Mouse (Mus musculus) hindbrain, embryonic 10.5 days (tissue): ENCODE measurements around the gene Galnt4. TPM values are rescaled to one million over a fixed set of nuclear protein-coding genes. Genes with fewer than 3 reads are reported as not detected.
"Not testable (repeated sequence)": the region's sequence is repeated elsewhere in the genome, so short reads cannot be mapped to it uniquely, and the experiment has no call there.

Experiments
- DNase-seq: peaks from one replicate; pipeline ENCODE4 v3.0.0-alpha.2; 2017; ENCODE audit warnings: low spot score
- H3K27ac ChIP-seq: fragments of 300-500 bp; sonication (generic); 2 replicates; pipeline ENCODE4 v1.5.1; 2016; ENCODE audit warnings: mild to moderate bottlenecking, moderate library complexity
- H3K27me3 ChIP-seq: fragments of 300-500 bp; sonication (generic); 2 replicates; pipeline ENCODE4 v1.6.1; 2016; ENCODE audit warnings: mild to moderate bottlenecking; ENCODE audit not compliant: poor library complexity, insufficient read depth, severe bottlenecking
- H3K36me3 ChIP-seq: fragments of 300-500 bp; sonication (generic); 2 replicates; pipeline ENCODE4 v1.6.1; 2016; ENCODE audit warnings: mild to moderate bottlenecking, moderate library complexity
- H3K4me1 ChIP-seq: fragments of 300-500 bp; sonication (generic); replicated peaks from 2 replicates; pipeline ENCODE4 v1.6.1; 2016; ENCODE audit warnings: mild to moderate bottlenecking
- H3K4me3 ChIP-seq: fragments of 300-500 bp; sonication (generic); 2 replicates; pipeline ENCODE4 v1.5.1; 2016; ENCODE audit warnings: mild to moderate bottlenecking, moderate library complexity
- H3K9me3 ChIP-seq: fragments of 300-500 bp; sonication (generic); 2 replicates; pipeline ENCODE4 v1.6.1; 2016; ENCODE audit warnings: mild to moderate bottlenecking, moderate library complexity
- WGBS: fragments of 180-500 bp; shearing (Covaris S2); methylation state at CpG from one replicate; pipeline ENCODE4 v1.1.7; 2016; 5-methylcytosine and 5-hydroxymethylcytosine counted together
- polyA plus RNA-seq: library from polyadenylated mRNA; unstranded; fragments of >200 nt; fragmentation: Nextera tagmentation; extraction: Ambion mirVana; gene quantifications from 2 replicates; pipeline ENCODE4 v1.2.1, GENCODE M21; 2016

Galnt4 gene
- polyA plus RNA-seq, 1 experiment from 2014 or later = 3.5 TPM

- no peak overlapping the region for H3K4me3 ChIP-seq
- no peaks in the 10 kb centered on the region for H3K9me3 ChIP-seq
- DNase-seq = no peak
- no peak overlapping the region for H3K27ac ChIP-seq
- H3K36me3 ChIP-seq = peaks cover 47% of the 10 kb centered on the region
- H3K4me1 ChIP-seq = no peaks in the 10 kb centered on the region
- H3K27me3 ChIP-seq = no peaks in the 10 kb centered on the region
- WGBS = 90% methylated on average over 8 of the region's 8 CpGs
Measured at GRCm38 (mm10) chr10:99146596-99146995, 38.6 kb downstream of the Galnt4 start.

GRCm38 (mm10) chr10:99150016-99150415 is 42.1 kb downstream of the Galnt4 start:
- Histone ChIP-seq H3K4me3 (no peak overlapping the region), H3K27me3 (no peaks in the 10 kb centered on the region), H3K27ac (no peak overlapping the region), H3K9me3 (no peaks in the 10 kb centered on the region), H3K4me1 (no peaks in the 10 kb centered on the region), H3K36me3 (peaks cover 60% of the 10 kb centered on the region)
- WGBS = 92% methylated on average over 6 of the region's 6 CpGs
- DNase-seq = no peak

- Histone ChIP-seq H3K4me3 (no peak overlapping the region), H3K4me1 (no peaks in the 10 kb centered on the region), H3K36me3 (peaks cover 55% of the 10 kb centered on the region), H3K27ac (no peak overlapping the region), H3K27me3 (no peaks in the 10 kb centered on the region), H3K9me3 (no peaks in the 10 kb centered on the region)
- WGBS = 95% methylated on average over 1 of the region's 1 CpGs
- DNase-seq = no peak
Measured at GRCm38 (mm10) chr10:99151580-99151979, 43.6 kb downstream of the Galnt4 start.

GRCm38 (mm10) chr10:99152063-99152462 is 44.1 kb downstream of the Galnt4 start:
- Histone ChIP-seq H3K4me1 (no peaks in the 10 kb centered on the region), H3K9me3 (no peaks in the 10 kb centered on the region), H3K4me3 (no peak overlapping the region), H3K27me3 (no peaks in the 10 kb centered on the region), H3K36me3 (peaks cover 56% of the 10 kb centered on the region), H3K27ac (no peak overlapping the region)
- 96% methylated on average over 6 of the region's 6 CpGs for WGBS
- no peak for DNase-seq

- Histone ChIP-seq H3K9me3 (no peaks in the 10 kb centered on the region), H3K4me1 (no peaks in the 10 kb centered on the region), H3K27me3 (no peaks in the 10 kb centered on the region), H3K36me3 (peaks cover 58% of the 10 kb centered on the region), H3K4me3 (no peak overlapping the region), H3K27ac (no peak overlapping the region)
- no peak for DNase-seq
- 87% methylated on average over 8 of the region's 8 CpGs for WGBS
Measured at GRCm38 (mm10) chr10:99154635-99155034, 46.7 kb downstream of the Galnt4 start.

- Histone ChIP-seq H3K4me1 (no peaks in the 10 kb centered on the region), H3K36me3 (peaks cover 52% of the 10 kb centered on the region), H3K27me3 (no peaks in the 10 kb centered on the region), H3K9me3 (no peaks in the 10 kb centered on the region), H3K27ac (no peak overlapping the region), H3K4me3 (no peak overlapping the region)
- no peak for DNase-seq
- 94% methylated on average over 5 of the region's 5 CpGs for whole genome bisulfite sequencing
Measured at GRCm38 (mm10) chr10:99156808-99157207, 48.8 kb downstream of the Galnt4 start.

- H3K36me3 ChIP-seq = peaks cover 52% of the 10 kb centered on the region
- H3K9me3 ChIP-seq, H3K27ac ChIP-seq, H3K4me3 ChIP-seq, DNase-seq, H3K4me1 ChIP-seq, H3K27me3 ChIP-seq: not testable (repeated sequence)
- WGBS = 92% methylated on average over 10 of the region's 10 CpGs
Measured at GRCm38 (mm10) chr10:99157697-99158096, 49.7 kb downstream of the Galnt4 start.

- Histone ChIP-seq H3K9me3 (no peaks in the 10 kb centered on the region), H3K4me1 (peaks cover 18% of the 10 kb centered on the region; the same call in 1 of the 2 replicates), H3K36me3 (peaks cover 22% of the 10 kb centered on the region), H3K27me3 (no peaks in the 10 kb centered on the region), H3K4me3 (no peak overlapping the region), H3K27ac (peak overlapping the region; percentile 20; the same call in 1 of the 2 replicates)
- peak; percentile 42 for DNase-seq
- 38% methylated on average over 8 of the region's 8 CpGs for WGBS
Measured at GRCm38 (mm10) chr10:99161987-99162582, 54.1 kb downstream of the Galnt4 start.

Other genes with a start within 250 kb of the Galnt4 start
- gene Atp2b1, start 193.8 kb upstream of the Galnt4 start, polyA plus RNA-seq = 90.4 and 93.7 TPM in 2 replicates
- gene Poc1b, start 1.1 kb upstream of the Galnt4 start, polyA plus RNA-seq = 27.6 and 33.4 TPM in 2 replicates
- gene Phxr2, start 18.2 kb downstream of the Galnt4 start, polyA plus RNA-seq = 0.24 TPM in 1 of 2 replicates, not detected in the other
- 38.2 and 63.0 TPM in 2 replicates for gene Dusp6, start 155.1 kb downstream of the Galnt4 start, polyA plus RNA-seq